Mouse (Mus musculus): Measurements from ENCODE around the gene Gm21958. TPM values are rescaled to one million over a fixed set of nuclear protein-coding genes. Genes with fewer than 3 reads are reported as not detected.

Gene Gm21958
- total RNA-seq (2014; rRNA removed; ENCODE audit: low replicate concordance) (not detected in 2 replicates), polyA plus RNA-seq (2015; fragmentation: Nextera tagmentation; extraction: Ambion mirVana) (not detected in 2 replicates)

DNA sequence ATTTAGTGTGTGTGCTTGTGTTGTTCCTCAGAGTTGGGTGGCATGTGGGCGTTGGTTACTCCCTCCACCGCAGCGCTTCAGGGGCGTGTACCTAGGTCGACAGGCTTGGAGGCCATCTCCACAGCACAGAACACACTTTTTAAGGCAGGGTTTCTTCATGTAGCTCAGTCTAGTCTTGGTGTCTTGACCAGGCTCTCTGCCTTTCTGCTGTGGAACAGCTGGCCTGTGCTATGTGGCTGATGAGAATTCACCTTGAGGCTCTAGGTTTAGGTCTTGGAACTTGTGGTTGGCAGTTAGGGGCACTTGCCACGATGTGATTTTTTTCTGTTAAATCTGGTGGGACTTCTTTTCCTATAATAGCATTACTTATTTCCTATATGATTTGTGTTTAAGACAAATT, at the start of gene Gm21958:
Gene Gm21958, minus strand, starts transcription at position 101 of the 400 bp plus-strand sequence.
- no peak for DNase-seq (ENCODE audit: low spot score)
- no peak within 1 kb of the TSS for H3K9ac ChIP-seq (replicated peaks; ENCODE audit: low read depth, low read length)
- TF ChIP-seq CTCF (IDR thresholded peaks at IDR 0.05; ENCODE audit: low read depth) (no peak), EP300 (IDR thresholded peaks at IDR 0.05; ENCODE audit: low read depth) (no peak)
- H3K4me3 ChIP-seq (ENCODE audit: low read depth, low read length): no peak within 1 kb of the TSS
- H3K9me3 ChIP-seq (replicated peaks; ENCODE audit: control insufficient read depth, low read length): no peaks in the 10 kb centered on the region
- H3K4me2 ChIP-seq (ENCODE audit: low read depth, low read length): no peak within 1 kb of the TSS
- ATAC-seq (ENCODE audit: insufficient read depth, low read depth): no peak
- peaks cover 84% of the 10 kb centered on the region for H3K36me3 ChIP-seq (replicated peaks; ENCODE audit: control insufficient read depth, insufficient read depth, low read length)
- no peak within 1 kb of the TSS for H3K27ac ChIP-seq (ENCODE audit: low read depth)
- no peaks in the 10 kb centered on the region for H3K27me3 ChIP-seq (ENCODE audit: control insufficient read depth, insufficient read depth, low read length)
- WGBS: 88% methylated on average over 6 of the region's 6 CpGs
- H3K4me1 ChIP-seq (ENCODE audit: control insufficient read depth, insufficient read depth): no peaks in the 10 kb centered on the region

- no peaks in the 10 kb centered on the region for H3K4me1 ChIP-seq (ENCODE audit: control insufficient read depth, insufficient read depth)
- H3K9me3 ChIP-seq (replicated peaks; ENCODE audit: control insufficient read depth, low read length): no peaks in the 10 kb centered on the region
- DNase-seq (ENCODE audit: low spot score): no peak
- no peak overlapping the region for H3K9ac ChIP-seq (replicated peaks; ENCODE audit: low read depth, low read length)
- no peak for ATAC-seq (ENCODE audit: insufficient read depth, low read depth)
- H3K27ac ChIP-seq (ENCODE audit: low read depth): no peak overlapping the region
- no peaks in the 10 kb centered on the region for H3K36me3 ChIP-seq (replicated peaks; ENCODE audit: control insufficient read depth, insufficient read depth, low read length)
- no peak overlapping the region for H3K4me2 ChIP-seq (ENCODE audit: low read depth, low read length)
- TF ChIP-seq CTCF (IDR thresholded peaks at IDR 0.05; ENCODE audit: low read depth): no peak
- no peak for TF ChIP-seq EP300 (IDR thresholded peaks at IDR 0.05; ENCODE audit: low read depth)
- H3K27me3 ChIP-seq (ENCODE audit: control insufficient read depth, insufficient read depth, low read length): no peaks in the 10 kb centered on the region
- H3K4me3 ChIP-seq (ENCODE audit: low read depth, low read length): no peak overlapping the region
- 87% methylated on average over 1 of the region's 1 CpGs for WGBS
These were observed 47.1 kb upstream of the Gm21958 start for GRCm38 (mm10) chr3:54761258-54761657.

DNA sequence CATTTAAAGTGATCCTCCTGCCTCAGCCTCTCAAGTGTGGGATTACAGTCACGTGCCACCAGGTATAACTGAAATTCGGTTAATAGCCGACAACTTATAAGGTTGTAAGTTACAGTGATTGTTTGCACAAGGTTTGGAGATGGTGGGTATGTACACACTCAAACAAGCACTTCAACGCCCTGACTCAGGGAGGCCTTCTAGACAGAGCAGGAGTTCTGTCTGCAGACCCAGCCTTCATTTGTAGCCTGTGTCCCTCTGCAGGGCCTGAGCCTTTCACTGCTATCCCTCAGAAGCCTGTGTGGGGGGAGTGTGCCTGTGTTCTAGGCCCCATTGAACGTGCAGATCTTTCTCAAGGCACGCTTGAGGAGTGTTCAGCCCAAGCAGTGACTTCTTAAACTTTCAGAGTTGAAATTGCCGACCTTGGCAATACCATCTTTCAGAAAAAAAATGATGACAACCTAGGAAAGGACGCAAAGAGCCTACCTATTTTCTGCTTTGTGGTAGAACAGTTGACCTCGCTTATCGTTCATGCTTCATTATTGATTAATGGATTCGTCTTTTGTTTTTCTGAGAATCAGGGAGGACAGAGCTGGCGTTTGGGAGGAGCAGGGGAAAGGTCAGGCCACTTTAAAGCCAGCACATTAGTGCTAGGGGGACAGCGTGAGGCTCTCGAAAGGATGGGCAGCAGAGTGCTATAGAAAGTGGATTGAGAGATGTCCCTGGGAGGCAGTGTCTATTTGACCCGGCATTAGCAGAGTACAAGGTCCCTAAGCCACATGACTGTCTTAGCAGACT, 46.4 kb upstream of the Gm21958 start:
- Histone ChIP-seq H3K9ac (replicated peaks; ENCODE audit: low read depth, low read length) (no peak overlapping the region), H3K27ac (ENCODE audit: low read depth) (no peak overlapping the region), H3K4me1 (ENCODE audit: control insufficient read depth, insufficient read depth) (0 out of 2 replicates have a peak, but pooled peaks cover 4% of the 10 kb centered on the region), H3K36me3 (replicated peaks; ENCODE audit: control insufficient read depth, insufficient read depth, low read length) (no peaks in the 10 kb centered on the region), H3K27me3 (ENCODE audit: control insufficient read depth, insufficient read depth, low read length) (no peaks in the 10 kb centered on the region), H3K4me2 (ENCODE audit: low read depth, low read length) (no peak overlapping the region), H3K9me3 (replicated peaks; ENCODE audit: control insufficient read depth, low read length) (no peaks in the 10 kb centered on the region), H3K4me3 (ENCODE audit: low read depth, low read length) (no peak overlapping the region)
- ATAC-seq (ENCODE audit: insufficient read depth, low read depth) (no peak), DNase-seq (ENCODE audit: low spot score) (no peak)
- TF ChIP-seq CTCF (IDR thresholded peaks at IDR 0.05; ENCODE audit: low read depth) (no peak), EP300 (IDR thresholded peaks at IDR 0.05; ENCODE audit: low read depth) (no peak)
- WGBS: 70% methylated on average over 15 of the region's 15 CpGs

DNA sequence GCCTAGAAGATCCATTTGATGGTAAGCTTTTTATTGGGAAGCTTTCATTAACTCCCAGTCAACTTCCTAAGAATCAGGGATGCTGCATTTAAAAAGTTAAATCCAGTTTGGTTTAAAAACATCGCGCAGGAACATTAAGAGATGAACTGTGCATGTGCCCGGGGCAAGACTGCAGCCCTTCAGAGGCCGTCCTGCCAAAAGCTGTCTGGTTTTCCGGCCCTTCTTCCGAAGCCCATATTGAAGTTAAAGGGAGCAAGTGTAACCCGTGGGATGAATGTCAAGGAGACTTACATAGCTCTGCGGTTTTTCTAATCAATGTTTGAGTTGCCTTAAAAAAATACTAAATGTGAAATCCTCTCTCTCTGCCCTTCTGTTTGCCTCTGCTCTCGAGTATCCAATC, 45.1 kb upstream of the Gm21958 start:
- H3K27ac ChIP-seq (ENCODE audit: low read depth): no peak overlapping the region
- no peaks in the 10 kb centered on the region for H3K9me3 ChIP-seq (replicated peaks; ENCODE audit: control insufficient read depth, low read length)
- no peak overlapping the region for H3K9ac ChIP-seq (replicated peaks; ENCODE audit: low read depth, low read length)
- no peaks in the 10 kb centered on the region for H3K36me3 ChIP-seq (replicated peaks; ENCODE audit: control insufficient read depth, insufficient read depth, low read length)
- ATAC-seq (ENCODE audit: insufficient read depth, low read depth): no peak
- TF ChIP-seq EP300 (IDR thresholded peaks at IDR 0.05; ENCODE audit: low read depth) (no peak), CTCF (IDR thresholded peaks at IDR 0.05; ENCODE audit: low read depth) (no peak)
- H3K4me1 ChIP-seq (ENCODE audit: control insufficient read depth, insufficient read depth): 0 out of 2 replicates have a peak, but pooled peaks cover 4% of the 10 kb centered on the region
- 81% methylated on average over 9 of the region's 9 CpGs for WGBS
- no peak for DNase-seq (ENCODE audit: low spot score)
- no peak overlapping the region for H3K4me3 ChIP-seq (ENCODE audit: low read depth, low read length)
- no peaks in the 10 kb centered on the region for H3K27me3 ChIP-seq (ENCODE audit: control insufficient read depth, insufficient read depth, low read length)
- H3K4me2 ChIP-seq (ENCODE audit: low read depth, low read length): no peak overlapping the region

DNA sequence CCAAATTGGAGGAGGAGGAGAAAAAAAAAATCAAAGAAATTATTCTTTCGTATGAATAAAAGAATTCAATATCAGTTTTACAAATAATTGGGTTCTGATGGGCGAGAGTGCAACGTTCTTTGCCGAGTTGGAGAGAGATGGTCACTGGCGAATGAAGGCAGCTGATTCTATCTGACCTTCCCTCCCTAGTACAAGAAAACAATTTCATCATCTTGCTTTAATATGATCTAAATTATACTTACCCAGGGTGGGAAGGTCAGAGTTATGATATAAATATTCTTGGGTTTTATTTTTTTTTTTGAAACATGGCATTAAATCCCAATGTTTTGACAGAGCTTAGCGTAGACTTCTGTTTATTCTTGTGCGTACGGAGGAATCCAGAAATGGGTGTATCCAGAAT, 43.3 kb upstream of the Gm21958 start:
- Histone ChIP-seq H3K9me3 (replicated peaks; ENCODE audit: control insufficient read depth, low read length) (no peaks in the 10 kb centered on the region), H3K4me1 (ENCODE audit: control insufficient read depth, insufficient read depth) (0 out of 2 replicates have a peak, but pooled peaks cover 4% of the 10 kb centered on the region), H3K4me2 (ENCODE audit: low read depth, low read length) (no peak overlapping the region), H3K9ac (replicated peaks; ENCODE audit: low read depth, low read length) (no peak overlapping the region), H3K4me3 (ENCODE audit: low read depth, low read length) (no peak overlapping the region), H3K36me3 (replicated peaks; ENCODE audit: control insufficient read depth, insufficient read depth, low read length) (no peaks in the 10 kb centered on the region), H3K27ac (ENCODE audit: low read depth) (no peak overlapping the region), H3K27me3 (ENCODE audit: control insufficient read depth, insufficient read depth, low read length) (no peaks in the 10 kb centered on the region)
- ATAC-seq (ENCODE audit: insufficient read depth, low read depth) (no peak), DNase-seq (ENCODE audit: low spot score) (no peak)
- TF ChIP-seq CTCF (IDR thresholded peaks at IDR 0.05; ENCODE audit: low read depth) (no peak), EP300 (IDR thresholded peaks at IDR 0.05; ENCODE audit: low read depth) (no peak)
- 94% methylated on average over 8 of the region's 8 CpGs for WGBS

Measured in heart, postnatal 0 days (tissue).